Mouse (Mus musculus) thymus, postnatal 0 days (tissue): ENCODE results near the gene Serpinb9f. TPM values are rescaled to one million over a fixed set of nuclear protein-coding genes. Genes with fewer than 3 reads are reported as not detected.
"Not testable (repeated sequence)": the region's sequence is repeated elsewhere in the genome, so short reads cannot be mapped to it uniquely, and the experiment has no call there.

Experiments
- DNase-seq: peaks from one replicate; pipeline ENCODE4 v3.0.0-alpha.2; 2015; ENCODE audit warnings: low spot score
- polyA plus RNA-seq: library from polyadenylated mRNA; unstranded; fragments of >200 nt; fragmentation: Nextera tagmentation; extraction: Ambion mirVana; gene quantifications from 2 replicates; pipeline ENCODE4 v1.2.1, GENCODE M21; 2015

The Serpinb9f gene
- not detected in 2 replicates for polyA plus RNA-seq

DNA sequence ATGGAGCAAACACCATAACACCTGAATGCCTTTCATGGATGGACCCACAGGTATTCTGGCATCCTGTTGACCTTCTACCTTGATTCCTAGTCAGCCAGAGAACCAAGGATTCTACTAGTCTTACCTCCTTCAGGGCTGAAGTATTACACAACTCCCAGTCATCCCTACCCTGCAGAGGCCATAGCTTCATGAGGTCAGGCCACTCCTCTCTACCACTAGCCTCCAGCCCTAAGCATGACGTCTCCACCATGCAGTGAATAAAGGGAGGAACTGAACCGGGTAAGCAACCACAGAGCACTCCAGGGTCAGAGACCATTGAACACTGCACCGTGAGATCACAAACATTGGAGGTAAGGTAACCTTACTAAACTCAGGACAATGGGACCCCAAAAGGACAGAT is at the start of gene Serpinb9f:
Serpinb9f (plus strand) TSS at position 301 of the 400 bp plus-strand sequence.
- not testable (repeated sequence) for DNase-seq

DNA sequence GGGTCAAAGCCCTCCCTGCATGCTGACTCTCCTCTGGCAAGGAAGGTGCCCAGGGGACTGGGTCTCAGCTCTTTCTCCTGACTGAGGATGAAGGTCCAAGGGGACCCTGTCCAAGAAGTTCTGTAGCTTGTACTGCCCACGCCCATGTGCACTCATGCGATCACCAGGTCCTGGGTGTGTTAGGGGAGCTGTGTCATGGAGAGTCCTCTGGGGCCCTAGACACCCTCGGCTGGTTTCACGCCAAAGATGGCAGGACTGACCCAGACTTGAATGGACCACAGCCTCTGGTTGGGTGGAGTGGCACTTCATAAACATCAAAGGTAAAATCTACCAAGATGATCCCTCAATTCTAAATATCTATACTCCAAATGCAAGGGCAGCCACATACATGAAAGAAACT is 15.2 kb upstream of the Serpinb9f start:
- DNase-seq, result not testable (repeated sequence)

DNA sequence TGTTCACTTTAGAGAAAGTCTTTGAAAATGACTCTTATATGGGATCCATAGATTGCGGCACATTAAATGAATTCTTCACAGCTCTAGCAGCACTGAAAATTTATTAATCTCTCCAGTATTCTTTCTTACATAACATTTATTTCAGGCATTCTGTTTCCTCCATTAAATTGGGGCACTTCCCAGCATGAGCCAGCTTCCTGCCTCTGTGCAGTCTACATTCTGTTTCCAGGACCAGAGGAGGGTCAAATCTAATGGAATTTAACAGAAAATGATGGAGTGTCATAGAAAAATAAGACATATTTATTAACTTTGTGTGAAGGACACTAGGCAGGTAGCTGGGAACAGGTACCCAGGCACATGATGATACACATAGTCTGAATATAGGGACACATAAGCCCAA is 32.8 kb downstream of the Serpinb9f start:
- not testable (repeated sequence) for DNase-seq

Other genes starting within 250 kb of the Serpinb9f start
- gene Serpinb1b, start 245.5 kb upstream of the Serpinb9f start, polyA plus RNA-seq, result 0.73 and 0.85 TPM in 2 replicates
- 0.17 TPM in 1 of 2 replicates, not detected in the other for gene Serpinb9c, start 164.3 kb upstream of the Serpinb9f start, polyA plus RNA-seq
- gene Serpinb9d, start 131.1 kb upstream of the Serpinb9f start, polyA plus RNA-seq, result 0.14 and 0.17 TPM in 2 replicates
- 0.07 TPM in 1 of 2 replicates, not detected in the other for gene Serpinb9e, start 74.5 kb upstream of the Serpinb9f start, polyA plus RNA-seq
- not detected in 2 replicates for gene Gm11397, start 71.7 kb downstream of the Serpinb9f start, polyA plus RNA-seq
- not detected in 2 replicates for gene Serpinb9g, start 160.7 kb downstream of the Serpinb9f start, polyA plus RNA-seq